Mouse (Mus musculus): Measurements from ENCODE around the gene Skp1a.
"Not testable (repeated sequence)": the region's sequence is repeated elsewhere in the genome, so short reads cannot be mapped to it uniquely, and the experiment has no call there.

The Skp1a gene

GRCm38 (mm10) chr11:52231606-52232541 is at the start of gene Skp1a:
Skp1a (plus strand) TSS chr11:52231995.
- DNase-seq (ENCODE audit: low spot score in 2 of 2) = peak; percentile 85 to 93

GRCm38 (mm10) chr11:52196496-52197023 is 35.2 kb upstream of the Skp1a start:
- DNase-seq (ENCODE audit: low spot score in 2 of 2) = not testable (repeated sequence)

GRCm38 (mm10) chr11:52213887-52214286 is 17.9 kb upstream of the Skp1a start, which contains the start of gene Olfr1371:
Olfr1371 (minus strand) TSS chr11:52213987.
- DNase-seq (ENCODE audit: low spot score in 2 of 2) = no peak

- DNase-seq (ENCODE audit: low spot score in 2 of 2) = peak; percentile 28 to 43
These were observed 11.5 kb upstream of the Skp1a start for GRCm38 (mm10) chr11:52220282-52220681.

- DNase-seq (ENCODE audit: low spot score in 2 of 2) = not testable (repeated sequence)
These were observed 9.9 kb upstream of the Skp1a start for GRCm38 (mm10) chr11:52221921-52222320.

- DNase-seq (ENCODE audit: low spot score in 2 of 2) = no peak
These were observed 8.9 kb upstream of the Skp1a start for GRCm38 (mm10) chr11:52222891-52223290.

- DNase-seq (ENCODE audit: low spot score in 2 of 2) = no peak
These were observed 7.7 kb upstream of the Skp1a start for GRCm38 (mm10) chr11:52223968-52224682.

GRCm38 (mm10) chr11:52225986-52226599 is 5.7 kb upstream of the Skp1a start:
- DNase-seq (ENCODE audit: low spot score in 2 of 2) = no peak

GRCm38 (mm10) chr11:52227053-52227452 is 4.7 kb upstream of the Skp1a start:
- no peak for DNase-seq (ENCODE audit: low spot score in 2 of 2)

GRCm38 (mm10) chr11:52227466-52228226 is 4.1 kb upstream of the Skp1a start:
- no peak for DNase-seq (ENCODE audit: low spot score in 2 of 2)

GRCm38 (mm10) chr11:52228722-52229448 is 2.9 kb upstream of the Skp1a start:
- DNase-seq (ENCODE audit: low spot score in 2 of 2) = no peak

- no peak for DNase-seq (ENCODE audit: low spot score in 2 of 2)
These were observed 1.1 kb upstream of the Skp1a start for GRCm38 (mm10) chr11:52230694-52231093.

- no peak for DNase-seq (ENCODE audit: low spot score in 2 of 2)
These were observed 1.4 kb downstream of the Skp1a start for GRCm38 (mm10) chr11:52233043-52233653.

- no peak for DNase-seq (ENCODE audit: low spot score in 2 of 2)
These were observed 2.1 kb downstream of the Skp1a start for GRCm38 (mm10) chr11:52233906-52234305.

- DNase-seq (ENCODE audit: low spot score in 2 of 2) = no peak
These were observed 2.7 kb downstream of the Skp1a start for GRCm38 (mm10) chr11:52234509-52234908.

- DNase-seq (ENCODE audit: low spot score in 2 of 2) = no peak
These were observed 9.2 kb downstream of the Skp1a start for GRCm38 (mm10) chr11:52240898-52241542.

GRCm38 (mm10) chr11:52249452-52249851 is 17.7 kb downstream of the Skp1a start:
- no peak for DNase-seq (ENCODE audit: low spot score in 2 of 2)

- DNase-seq (ENCODE audit: low spot score in 2 of 2) = no peak
These were observed 20.0 kb downstream of the Skp1a start for GRCm38 (mm10) chr11:52251770-52252169.

GRCm38 (mm10) chr11:52252692-52253091 is 20.9 kb downstream of the Skp1a start:
- no peak for DNase-seq (ENCODE audit: low spot score in 2 of 2)

Data from frontal cortex, postnatal 14 days (tissue).